ENCODE assay signal across 27 mouse cellular contexts in genomic region chr13:29559188-29559587, GRCm38 (mm10).
A peak's percentile ranks its signal among the peaks of the same experiment; 100 is the strongest.
DNase-seq lines count a peak whose midpoint lies in the region; ATAC-seq lines count a peak whose summit lies in the region.
"Had no signal": no experiment of that assay in that cellular context is flagged by ENCODE, and none has a peak within 500 bp of the region (broad histone marks: within the 10 kb centered on the region; RNA-seq: fewer than 3 reads in every experiment).

No protein-coding gene starts in this region.

- H3K9me3 ChIP-seq in heart, embryonic 10.5 days = no peaks in the 10 kb centered on the region
- no peaks in the 10 kb centered on the region for H3K9me3 ChIP-seq in heart, embryonic 15.5 days (replicated peaks)
- H3K9me3 ChIP-seq: embryonic facial prominence, embryonic 12.5 days; forebrain, embryonic 10.5 days; forebrain, embryonic 15.5 days; kidney, embryonic 15.5 days; limb, embryonic 13.5 days; midbrain, embryonic 13.5 days; neural tube, embryonic 15.5 days had no signal

- H3K27me3 ChIP-seq in heart, embryonic 10.5 days (ENCODE audit: insufficient read depth, poor library complexity, severe bottlenecking) = no peaks in the 10 kb centered on the region
- H3K27me3 ChIP-seq in heart, embryonic 15.5 days = no peaks in the 10 kb centered on the region
- H3K27me3 ChIP-seq: embryonic facial prominence, embryonic 12.5 days; forebrain, embryonic 15.5 days; kidney, embryonic 15.5 days; limb, embryonic 13.5 days; midbrain, embryonic 13.5 days; neural tube, embryonic 15.5 days had no signal

- peak overlapping the region; percentile 67 for H3K27ac ChIP-seq in heart, embryonic 10.5 days
- H3K27ac ChIP-seq in heart, embryonic 15.5 days = peak overlapping the region; percentile 36
- H3K27ac ChIP-seq: embryonic facial prominence, embryonic 12.5 days; forebrain, embryonic 10.5 days; forebrain, embryonic 15.5 days; kidney, embryonic 15.5 days; limb, embryonic 13.5 days; midbrain, embryonic 13.5 days; neural tube, embryonic 15.5 days had no signal

- DNase-seq in heart, embryonic 10.5 days (ENCODE audit: low spot score) = no peak
- DNase-seq in heart, adult 11 months = no peak
- DNase-seq in heart, adult 9 months (ENCODE audit: low spot score in 2 of 2) = no peak
- peak; percentile 36 for DNase-seq in left cerebral cortex, postnatal 4 days
- DNase-seq in left cerebral cortex, postnatal 36 days (ENCODE audit: low spot score in 2 of 2) = no peak
- DNase-seq: adrenal gland, postnatal 14 days; cerebellum, adult 18-20 months; cerebellum, postnatal 36 days; gastrocnemius, postnatal 25 days; kidney, adult 18-20 months; kidney, postnatal 25 days; lung, postnatal 4 days; retina, postnatal 1 day; right cerebral cortex, postnatal 14 days; thymus, postnatal 14 days had no signal

- peaks cover 22% of the 10 kb centered on the region for H3K4me1 ChIP-seq in heart, embryonic 10.5 days
- H3K4me1 ChIP-seq in heart, embryonic 15.5 days (replicated peaks) = peaks cover 18% of the 10 kb centered on the region
- H3K4me1 ChIP-seq: embryonic facial prominence, embryonic 12.5 days; forebrain, embryonic 10.5 days had no signal

- ATAC-seq in heart, embryonic 15.5 days (replicated peaks; ENCODE audit: insufficient number of reproducible peaks, insufficient read depth, low FRiP score, low read depth) = no peak; the same call in 1 of the 2 replicates
- ATAC-seq in megakaryocyte, adult 5-6 weeks (ENCODE audit: poor library complexity, severe bottlenecking) = no peak
- ATAC-seq: CD4-positive, CD25-positive, alpha-beta regulatory T cell, adult 4 months; forebrain, embryonic 15.5 days; hindbrain, embryonic 16.5 days; midbrain, embryonic 13.5 days had no signal

- no peak overlapping the region for H3K9ac ChIP-seq in heart, embryonic 15.5 days
- H3K9ac ChIP-seq: embryonic facial prominence, embryonic 12.5 days; forebrain, embryonic 15.5 days; kidney, embryonic 15.5 days; limb, embryonic 13.5 days; midbrain, embryonic 13.5 days; neural tube, embryonic 15.5 days had no signal

- WGBS in heart, embryonic 10.5 days = 54% methylated on average over 3 of the region's 3 CpGs
- WGBS in heart, embryonic 15.5 days = 35% methylated on average over 3 of the region's 3 CpGs

- intact Hi-C loops in left cerebral cortex, postnatal 4 days (cut with DNase I) = no loop called here
- intact Hi-C loops in left cerebral cortex, postnatal 36 days (cut with DNase I) = no loop called here

- H3K36me3 ChIP-seq in heart, embryonic 10.5 days = no peaks in the 10 kb centered on the region
- H3K36me3 ChIP-seq in heart, embryonic 15.5 days = no peaks in the 10 kb centered on the region
- H3K36me3 ChIP-seq: embryonic facial prominence, embryonic 12.5 days; forebrain, embryonic 10.5 days; forebrain, embryonic 15.5 days; kidney, embryonic 15.5 days; limb, embryonic 13.5 days; midbrain, embryonic 13.5 days; neural tube, embryonic 15.5 days had no signal

- H3K4me2 ChIP-seq in heart, embryonic 15.5 days = no peak overlapping the region
- H3K4me2 ChIP-seq: embryonic facial prominence, embryonic 12.5 days; forebrain, embryonic 15.5 days; kidney, embryonic 15.5 days; limb, embryonic 13.5 days; liver, embryonic 11.5 days; midbrain, embryonic 13.5 days; neural tube, embryonic 15.5 days had no signal

- no peak overlapping the region for H3K4me3 ChIP-seq in heart, embryonic 10.5 days
- no peak overlapping the region for H3K4me3 ChIP-seq in heart, embryonic 15.5 days
- H3K4me3 ChIP-seq: embryonic facial prominence, embryonic 12.5 days; forebrain, embryonic 10.5 days; forebrain, embryonic 15.5 days; kidney, embryonic 15.5 days; limb, embryonic 13.5 days; midbrain, embryonic 13.5 days; neural tube, embryonic 15.5 days had no signal
